Mouse (Mus musculus): ENCODE results near the gene Casc3.

GRCm38 (mm10) chr11:98794469-98795014, 10.2 kb upstream of the Casc3 start:
- TF ChIP-seq POLR2A (IDR thresholded peaks at IDR 0.05; ENCODE audit: low read depth, low read length) (no peak; the same call in 1 of the 2 replicates), CTCF (IDR thresholded peaks at IDR 0.05; ENCODE audit: extremely low read depth, insufficient read depth, insufficient read length, insufficient replicate concordance) (no peak)

Data from spleen, adult 2 months (tissue).